25 mouse cellular contexts compared by ENCODE assay signal in the genomic region with DNA sequence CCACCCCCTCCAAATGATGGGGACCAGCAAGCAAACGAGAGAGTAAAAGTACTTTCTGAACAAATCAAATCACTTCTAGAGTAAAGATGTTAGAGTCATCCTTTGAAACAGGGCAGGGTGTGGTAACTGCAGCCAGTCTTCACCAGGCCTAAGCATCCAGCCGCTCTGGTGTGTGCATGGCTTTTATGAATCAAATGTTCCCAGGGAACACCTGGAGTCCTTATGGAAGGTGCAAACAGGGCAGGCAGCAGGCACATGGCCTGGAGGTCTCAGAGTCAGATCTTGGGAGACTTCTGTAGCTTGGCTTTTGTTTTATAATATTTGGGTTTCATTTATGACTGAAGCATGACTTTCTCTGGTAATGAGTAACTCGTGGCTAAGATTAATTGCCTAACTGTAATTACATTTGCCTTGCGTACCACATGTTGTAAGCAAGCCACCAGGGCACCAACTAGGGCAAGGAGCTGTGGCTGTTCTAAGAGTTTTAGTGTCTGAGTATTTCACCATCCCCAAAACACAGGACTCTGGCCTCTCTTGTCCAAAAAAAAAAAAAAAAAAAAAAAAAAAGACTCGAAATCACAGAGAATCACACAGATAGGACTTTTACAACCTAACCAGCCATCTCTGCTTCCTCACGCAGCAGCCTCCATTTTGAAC.
DNase-seq lines count a peak whose midpoint lies in the region; ATAC-seq lines count a peak whose summit lies in the region.
"Had no signal": no experiment of that assay in that cellular context is flagged by ENCODE, and none has a peak within 500 bp of the region (broad histone marks: within the 10 kb centered on the region; RNA-seq: fewer than 3 reads in every experiment).

No protein-coding gene starts in this region.

- no peak for DNase-seq in kidney, adult 18-20 months
- DNase-seq in adipocyte (ENCODE audit: low spot score), result peak; percentile 26
- DNase-seq in adrenal gland, postnatal 14 days, result no peak
- DNase-seq in heart, postnatal 10 days, result no peak
- DNase-seq: cerebellum, adult 11 months; cerebellum, adult 9-11 months; gastrocnemius, postnatal 10 days; heart, adult 11 months; left cerebral cortex, postnatal 4 days; lung, embryonic 14.5 days; retina, postnatal 1 day; right cerebral cortex, postnatal 25 days; spleen, adult 18-20 months had no signal

- H3K36me3 ChIP-seq in kidney, embryonic 16.5 days (ENCODE audit: insufficient read depth, low read length), result no peaks in the 10 kb centered on the region
- H3K36me3 ChIP-seq in limb, embryonic 12.5 days, result peaks cover 3% of the 10 kb centered on the region; the same call in 1 of the 2 replicates
- H3K36me3 ChIP-seq: neural tube, embryonic 13.5 days had no signal

- H3K4me3 ChIP-seq in kidney, embryonic 16.5 days (ENCODE audit: low read length), result no peak overlapping the region
- H3K4me3 ChIP-seq in limb, embryonic 12.5 days (replicated peaks), result no peak overlapping the region
- H3K4me3 ChIP-seq: erythroblast, embryonic 14.5 days; forebrain, embryonic 13.5 days; hindbrain, embryonic 10.5 days; left cerebral cortex, adult 2 months; neural tube, embryonic 13.5 days had no signal

- H3K4me2 ChIP-seq in kidney, embryonic 16.5 days (replicated peaks; ENCODE audit: low read depth, low read length), result no peak overlapping the region
- no peak overlapping the region for H3K4me2 ChIP-seq in limb, embryonic 12.5 days
- H3K4me2 ChIP-seq: forebrain, embryonic 13.5 days; heart, embryonic 11.5 days; lung, embryonic 14.5 days; neural tube, embryonic 13.5 days had no signal

- no peaks in the 10 kb centered on the region for H3K9me3 ChIP-seq in kidney, embryonic 16.5 days (ENCODE audit: low read length)
- H3K9me3 ChIP-seq in limb, embryonic 12.5 days, result no peaks in the 10 kb centered on the region
- H3K9me3 ChIP-seq: forebrain, embryonic 13.5 days; hindbrain, embryonic 10.5 days; neural tube, embryonic 13.5 days had no signal

- no peak for ATAC-seq in kidney, embryonic 16.5 days (ENCODE audit: low FRiP score, low TSS enrichment)
- ATAC-seq in granulocyte monocyte progenitor cell, adult 5-6 weeks (replicated peaks; ENCODE audit: poor library complexity, severe bottlenecking), result peak; percentile 42
- peak; percentile 45; the same call in 1 of the 2 replicates for ATAC-seq in limb, embryonic 12.5 days (ENCODE audit: insufficient number of reproducible peaks, insufficient read depth, low FRiP score, low TSS enrichment, low read depth)
- ATAC-seq: forebrain, embryonic 13.5 days; hindbrain, embryonic 16.5 days had no signal

- H3K27me3 ChIP-seq in kidney, embryonic 16.5 days (ENCODE audit: insufficient read depth, low read length), result no peaks in the 10 kb centered on the region
- no peaks in the 10 kb centered on the region for H3K27me3 ChIP-seq in limb, embryonic 12.5 days
- H3K27me3 ChIP-seq: forebrain, embryonic 13.5 days; neural tube, embryonic 13.5 days had no signal

- H3K27ac ChIP-seq in kidney, embryonic 16.5 days (ENCODE audit: low read length), result peak overlapping the region; percentile 40; the same call in 1 of the 2 replicates
- H3K27ac ChIP-seq in limb, embryonic 12.5 days, result no peak overlapping the region
- H3K27ac ChIP-seq: forebrain, embryonic 13.5 days; hindbrain, embryonic 10.5 days; kidney, postnatal 0 days; left cerebral cortex, adult 2 months; liver, embryonic 14.5 days; neural tube, embryonic 13.5 days had no signal

- 71% methylated on average over 6 of the region's 6 CpGs for WGBS in kidney, embryonic 16.5 days
- 39% methylated on average over 6 of the region's 6 CpGs for WGBS in limb, embryonic 12.5 days

- intact Hi-C loops in heart, postnatal 10 days (cut with DNase I), result no loop called here

- H3K4me1 ChIP-seq in kidney, embryonic 16.5 days (ENCODE audit: insufficient read depth, low read length), result 0 out of 2 replicates have a peak, but pooled peaks cover 2% of the 10 kb centered on the region
- H3K4me1 ChIP-seq in limb, embryonic 12.5 days (replicated peaks), result peaks cover 21% of the 10 kb centered on the region
- H3K4me1 ChIP-seq: hindbrain, embryonic 10.5 days had no signal

- H3K9ac ChIP-seq in kidney, embryonic 16.5 days (replicated peaks; ENCODE audit: low read length), result no peak overlapping the region
- no peak overlapping the region for H3K9ac ChIP-seq in limb, embryonic 12.5 days (replicated peaks)
- H3K9ac ChIP-seq: forebrain, embryonic 13.5 days; liver, embryonic 14.5 days; lung, embryonic 14.5 days; neural tube, embryonic 13.5 days had no signal
